Mouse (Mus musculus) layer of hippocampus, adult 2 months (tissue): ENCODE data around the gene Abcg5. TPM values are rescaled to one million over a fixed set of nuclear protein-coding genes. Genes with fewer than 3 reads are reported as not detected.

Experiments used
- DNase-seq, 2 experiments: peaks; one replicate each; pipeline ENCODE4 v3.0.0; 2022; ENCODE audit warnings: low spot score in 2 of 2
- H3K27ac ChIP-seq: fragments of 200-600 bp; 2 replicates; pipeline ENCODE4 v1.8.1; 2022
- H3K4me3 ChIP-seq: fragments of 200-600 bp; 2 replicates; pipeline ENCODE4 v1.8.1; 2022; ENCODE audit warnings: mild to moderate bottlenecking
- CTCF ChIP-seq: fragments of 200-600 bp; conservative IDR thresholded peaks from 2 replicates; pipeline ENCODE4 v1.8.1; 2022; ENCODE audit warnings: antibody characterized with exemption, mild to moderate bottlenecking, moderate library complexity
- total RNA-seq, 2 experiments: library from RNA; stranded (reverse); gene quantifications; 2 replicates each; pipeline ENCODE4 v1.2.3; 2021

Gene Abcg5
- total RNA-seq, 2 experiments from 2014 or later: not detected

DNA sequence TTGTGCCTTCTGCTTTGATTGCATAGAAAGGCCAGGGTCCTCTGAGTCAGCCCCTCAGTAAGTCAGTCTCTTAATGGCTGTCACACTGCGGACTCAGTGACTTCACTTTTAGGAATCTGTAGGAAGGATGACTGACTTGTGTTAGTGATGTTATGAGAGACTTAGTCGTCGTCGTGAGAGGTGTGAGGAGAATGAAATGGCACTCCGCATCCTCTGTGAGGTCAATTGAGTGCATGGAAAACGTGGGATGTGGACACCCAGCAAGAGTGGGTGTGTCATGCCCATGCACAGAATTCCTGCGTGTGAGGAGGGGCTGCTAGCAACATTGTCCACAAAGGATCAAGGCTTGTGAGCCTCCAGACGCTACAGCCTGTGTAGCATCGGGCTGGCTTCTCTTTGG lies 54.2 kb downstream of the Abcg5 start:
- TF ChIP-seq CTCF: no peak
- Histone ChIP-seq H3K4me3 (no peak overlapping the region), H3K27ac (no peak overlapping the region)
- DNase-seq: no peak

DNA sequence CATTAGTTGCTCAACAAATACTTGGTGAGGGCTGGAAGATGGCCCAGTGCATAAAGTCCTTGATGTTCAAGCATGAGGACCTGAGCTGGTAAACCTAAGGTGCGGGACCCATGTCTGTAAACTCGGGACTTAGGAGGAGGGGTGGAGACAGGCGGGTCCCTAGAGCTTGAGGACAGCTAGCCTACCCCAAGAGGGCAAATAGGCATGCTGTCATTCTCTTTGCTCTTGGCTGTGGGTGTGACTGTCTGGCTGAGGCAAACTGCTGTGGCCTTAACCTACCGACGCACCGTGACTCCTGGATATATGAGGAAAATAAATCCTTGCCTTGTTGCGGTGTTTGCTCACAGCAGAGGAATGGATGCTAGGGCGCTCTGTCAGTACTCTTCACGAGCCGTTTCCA lies 55.1 kb downstream of the Abcg5 start:
- no peak overlapping the region for H3K27ac ChIP-seq
- DNase-seq: no peak
- no peak for TF ChIP-seq CTCF
- H3K4me3 ChIP-seq: no peak overlapping the region

DNA sequence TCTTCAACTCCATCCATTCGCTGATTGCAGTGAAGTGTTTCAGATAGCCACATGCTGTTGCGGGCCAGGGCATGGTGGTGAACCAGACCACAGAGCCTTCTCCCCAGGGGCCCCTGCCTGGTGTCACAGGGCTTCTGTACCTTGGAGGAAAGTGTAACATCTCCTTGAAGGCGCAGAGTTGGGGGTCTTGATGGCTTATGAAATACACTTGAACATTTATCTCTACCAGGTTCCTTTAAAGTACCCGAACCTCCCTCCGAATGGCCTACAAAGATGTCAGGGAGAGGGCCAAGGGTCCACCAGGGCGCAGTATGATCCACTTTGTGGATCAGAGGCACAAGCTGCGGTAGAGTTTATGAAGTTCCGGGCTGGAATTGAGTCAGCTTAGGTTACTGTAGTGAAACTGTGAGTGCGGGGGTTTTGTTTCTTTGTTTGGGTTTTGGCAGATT lies 55.9 kb downstream of the Abcg5 start:
- Histone ChIP-seq H3K27ac (peak overlapping the region; percentile 93; the same call in 1 of the 2 replicates), H3K4me3 (peak overlapping the region; percentile 90)
- 0 out of 2 replicates have a peak, but pooled peaks have one; percentile 13 for TF ChIP-seq CTCF
- no peak for DNase-seq

DNA sequence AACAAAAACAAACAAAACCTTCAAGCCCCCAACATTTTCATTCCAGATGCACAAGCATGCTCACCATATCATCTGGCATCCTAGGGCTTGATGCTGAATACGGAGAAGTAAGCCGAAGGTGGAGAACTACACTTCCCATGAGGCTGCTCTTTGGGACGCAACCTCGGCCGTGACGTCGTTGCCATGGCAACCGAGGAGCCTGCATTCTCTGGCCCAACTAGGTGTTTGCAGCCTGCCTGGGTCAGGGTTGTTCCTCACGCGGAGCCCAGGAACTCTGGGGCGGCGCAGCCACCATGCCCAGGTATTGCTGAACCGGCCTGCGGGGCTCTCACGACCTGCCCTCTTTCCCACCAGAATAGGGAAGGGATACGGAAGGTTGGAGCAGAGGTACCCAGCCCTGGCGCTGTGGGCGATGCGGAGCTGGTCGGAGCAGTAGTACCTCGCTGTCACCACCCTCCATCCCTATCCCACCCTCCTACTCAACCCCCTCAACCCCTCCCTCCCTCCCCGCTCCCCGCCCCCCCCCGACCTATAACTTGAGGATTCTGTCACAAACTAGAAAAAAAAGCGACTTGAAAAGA lies 56.4 kb downstream of the Abcg5 start, which contains the start of gene Dync2li1:
TSS of gene Dync2li1 (plus strand) at position 221 of the 581 bp plus-strand sequence.
- H3K4me3 ChIP-seq: peak within 1 kb of the TSS; percentile 90
- peak within 1 kb of the TSS; percentile 93 for H3K27ac ChIP-seq
- peak; percentile 89 to 91 for DNase-seq
- TF ChIP-seq CTCF: no peak

DNA sequence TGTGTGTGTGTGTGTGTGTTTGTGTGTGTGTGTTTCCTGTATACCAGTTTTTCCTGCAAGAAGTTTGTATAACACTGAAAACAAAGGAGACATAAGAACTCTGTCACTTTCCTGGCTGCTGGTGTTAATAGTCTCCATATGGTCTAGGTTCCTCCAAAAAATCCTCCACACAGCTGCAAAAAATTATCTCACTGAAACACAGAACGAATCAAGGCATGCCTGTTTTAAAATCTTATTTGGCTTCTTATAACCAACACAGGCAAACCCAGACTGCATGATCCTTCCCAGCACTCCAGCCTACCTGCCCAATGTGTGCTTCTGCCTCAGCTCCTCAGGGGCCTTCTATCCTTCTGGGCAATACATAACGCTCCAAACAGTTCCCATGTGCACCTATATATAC lies 59.9 kb downstream of the Abcg5 start:
- no peak for DNase-seq
- Histone ChIP-seq H3K4me3 (no peak overlapping the region), H3K27ac (no peak overlapping the region)
- no peak for TF ChIP-seq CTCF

DNA sequence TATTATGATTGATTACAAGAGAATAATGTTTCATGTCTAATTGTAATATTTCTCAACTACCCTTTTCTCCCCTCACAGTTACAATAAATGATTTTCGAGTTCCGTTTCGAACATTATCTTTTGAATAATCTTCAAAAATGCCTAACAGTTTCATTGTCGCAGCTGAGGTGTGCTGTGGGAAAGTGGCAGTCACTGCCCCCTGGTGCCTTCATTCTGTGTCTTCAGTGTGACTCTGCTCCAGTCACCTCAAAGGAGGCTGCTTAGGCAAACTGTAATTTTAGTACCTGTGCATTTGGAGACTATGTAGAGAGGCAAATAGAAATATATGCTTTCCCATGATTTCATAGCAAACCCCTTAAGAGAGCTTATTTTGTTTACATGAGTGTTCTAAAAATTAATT lies 60.8 kb downstream of the Abcg5 start:
- Histone ChIP-seq H3K27ac (no peak overlapping the region), H3K4me3 (no peak overlapping the region)
- peak; percentile 56 for TF ChIP-seq CTCF
- DNase-seq: no peak

DNA sequence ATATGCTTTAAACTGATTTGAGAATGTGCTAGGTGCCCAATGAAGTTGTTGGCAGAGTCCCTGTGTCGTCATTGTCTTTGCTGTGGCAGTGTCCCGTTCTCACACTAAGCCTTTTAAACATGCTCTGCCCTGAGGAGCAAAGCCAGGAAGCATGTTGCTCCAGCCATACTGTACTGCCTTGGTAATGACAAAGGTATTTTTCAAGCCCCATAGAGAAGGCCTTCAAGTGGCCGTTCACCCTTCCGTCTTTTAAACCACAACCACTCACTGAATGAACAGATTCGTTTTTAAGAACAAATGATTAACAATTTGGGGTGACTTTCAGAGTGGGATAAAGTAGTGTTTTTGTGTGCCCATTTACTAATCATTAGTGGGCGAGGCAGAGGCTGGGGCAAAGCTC lies 61.6 kb downstream of the Abcg5 start:
- TF ChIP-seq CTCF: no peak

DNA sequence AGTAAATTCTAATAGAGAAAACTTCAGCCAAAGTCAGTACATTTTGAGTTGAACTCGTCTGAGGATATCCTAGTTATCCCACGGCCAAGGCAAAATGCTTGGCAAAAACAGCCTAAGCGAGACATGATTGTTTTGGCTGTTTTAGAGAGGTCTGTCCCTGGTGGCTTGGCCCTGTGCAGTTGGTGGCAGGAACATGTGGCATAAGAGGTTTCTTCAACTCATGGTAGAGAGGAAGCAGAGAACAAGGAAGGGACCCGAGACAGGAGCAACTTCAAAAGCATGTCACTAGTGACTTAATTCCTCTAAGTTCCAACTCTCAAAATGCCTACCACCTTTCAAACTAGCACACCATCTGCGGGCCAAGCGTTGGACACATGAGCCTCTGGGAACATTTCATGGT lies 62.2 kb downstream of the Abcg5 start:
- H3K27ac ChIP-seq: no peak overlapping the region
- no peak for DNase-seq
- no peak overlapping the region for H3K4me3 ChIP-seq
- TF ChIP-seq CTCF: no peak

More for the DNA sequence above, 61.6 kb downstream of the Abcg5 start:
- no peak overlapping the region for H3K4me3 ChIP-seq
- H3K27ac ChIP-seq: no peak overlapping the region
- no peak for DNase-seq

DNA sequence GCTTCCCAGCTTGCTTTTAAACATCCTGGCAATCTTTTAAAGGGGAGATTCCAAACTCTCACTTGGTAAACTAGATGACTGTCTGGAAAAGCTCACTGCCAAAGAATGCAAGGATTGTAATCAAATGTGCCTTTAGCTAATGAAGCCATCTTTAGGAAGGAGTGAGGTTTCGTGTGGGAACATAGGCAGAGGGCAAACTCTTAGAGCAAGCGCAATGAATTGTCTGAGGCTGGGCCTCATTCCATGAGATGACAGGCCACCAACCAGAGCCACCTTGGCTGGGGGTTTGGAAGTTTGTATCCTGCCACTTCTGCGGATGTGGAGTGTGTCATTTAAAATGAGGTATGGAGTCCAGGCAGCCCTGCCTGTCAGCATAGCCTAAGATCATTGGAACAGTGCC lies 62.7 kb downstream of the Abcg5 start:
- H3K27ac ChIP-seq: no peak overlapping the region
- no peak for DNase-seq
- no peak for TF ChIP-seq CTCF
- no peak overlapping the region for H3K4me3 ChIP-seq

DNA sequence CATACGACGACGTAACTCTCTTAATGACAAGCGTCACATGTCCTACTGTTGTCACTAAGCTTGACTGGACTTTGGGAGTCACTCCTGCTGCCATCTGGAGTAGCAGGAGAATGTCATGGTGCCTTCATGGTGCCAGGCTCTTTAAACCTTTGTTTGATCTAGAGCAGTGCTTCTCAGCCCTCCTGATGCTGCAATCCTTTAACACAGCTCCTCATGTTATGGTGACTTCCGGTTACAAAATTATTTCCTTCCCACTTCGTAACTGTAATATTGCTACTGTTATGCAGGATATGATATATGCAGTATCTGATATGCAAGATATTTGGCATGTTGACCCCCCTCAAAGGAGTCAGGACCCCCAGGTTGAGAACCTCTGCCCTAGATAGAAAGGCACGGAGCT lies 63.7 kb downstream of the Abcg5 start:
- Histone ChIP-seq H3K4me3 (no peak overlapping the region), H3K27ac (no peak overlapping the region)
- no peak for TF ChIP-seq CTCF

DNA sequence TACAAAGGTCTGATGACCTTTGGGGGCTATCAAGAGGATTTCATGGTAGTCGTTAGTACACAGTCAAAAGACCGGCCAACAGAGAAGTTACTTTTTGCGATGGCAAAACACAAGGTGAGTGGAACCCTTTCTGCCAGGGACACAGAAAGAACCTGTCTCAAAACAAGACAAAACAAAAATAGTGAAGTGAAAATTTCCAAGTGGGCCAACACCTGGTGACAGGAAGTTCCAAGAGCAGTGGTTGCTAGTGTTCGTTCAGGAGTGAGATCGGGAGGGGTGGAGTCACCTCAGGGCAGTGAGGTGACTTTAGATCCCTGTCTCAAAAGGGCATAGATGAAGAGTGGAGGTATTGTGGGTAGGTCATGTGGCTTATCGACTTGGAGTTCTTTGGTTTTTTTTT lies 64.9 kb downstream of the Abcg5 start:
- no peak for TF ChIP-seq CTCF
- no peak for DNase-seq
- H3K27ac ChIP-seq: no peak overlapping the region

More for the DNA sequence above, 63.7 kb downstream of the Abcg5 start:
- DNase-seq: no peak

DNA sequence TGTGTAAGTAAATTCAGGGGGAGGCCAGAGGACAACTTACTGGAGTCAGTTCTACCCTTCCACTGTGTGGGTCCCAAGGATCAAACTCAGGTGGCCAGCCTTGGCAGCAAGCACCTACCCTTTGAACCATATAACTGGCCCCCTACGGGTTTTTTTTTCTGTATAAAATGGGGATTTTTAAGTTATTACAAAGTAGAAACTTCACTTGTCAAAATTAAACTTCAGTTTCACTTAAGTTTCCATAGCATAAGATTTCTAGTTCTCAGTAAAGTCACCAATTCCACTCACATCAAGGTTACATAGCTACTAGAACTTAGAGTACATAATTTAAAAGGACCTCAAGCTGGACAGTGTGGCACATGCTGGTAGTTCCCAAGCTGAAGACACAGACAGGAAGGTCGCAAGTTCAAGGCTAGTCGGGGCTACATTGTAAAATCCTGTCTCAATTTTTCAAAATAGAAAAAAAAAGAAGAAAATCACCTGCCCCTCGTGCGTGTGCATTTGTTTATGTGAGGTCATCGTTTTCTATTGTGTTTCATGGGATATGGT lies 66.2 kb downstream of the Abcg5 start:
- H3K27ac ChIP-seq: no peak overlapping the region
- no peak for DNase-seq
- H3K4me3 ChIP-seq: no peak overlapping the region
- TF ChIP-seq CTCF: no peak

More for the DNA sequence above, 64.9 kb downstream of the Abcg5 start:
- no peak overlapping the region for H3K4me3 ChIP-seq

DNA sequence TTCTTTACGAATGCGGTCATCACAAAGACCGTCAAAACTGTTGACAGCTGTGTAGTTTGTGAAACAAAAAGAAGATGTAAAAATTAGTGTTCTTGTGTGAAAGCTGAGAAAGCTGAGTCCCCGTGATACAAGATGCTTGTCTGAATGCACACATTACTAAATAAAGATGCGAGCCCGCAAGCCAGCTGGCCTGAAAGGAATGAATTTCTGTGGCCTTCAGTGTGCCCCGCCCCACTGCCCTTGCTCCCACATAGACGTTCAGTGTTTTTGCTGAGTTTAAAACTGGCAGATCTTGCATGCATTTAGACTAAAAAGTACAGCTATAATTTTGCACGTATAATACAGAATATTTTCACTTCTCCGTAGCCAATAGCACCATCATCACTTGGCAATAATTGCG lies 67.0 kb downstream of the Abcg5 start:
- TF ChIP-seq CTCF: no peak
- no peak for DNase-seq
- H3K27ac ChIP-seq: no peak overlapping the region
- H3K4me3 ChIP-seq: no peak overlapping the region

DNA sequence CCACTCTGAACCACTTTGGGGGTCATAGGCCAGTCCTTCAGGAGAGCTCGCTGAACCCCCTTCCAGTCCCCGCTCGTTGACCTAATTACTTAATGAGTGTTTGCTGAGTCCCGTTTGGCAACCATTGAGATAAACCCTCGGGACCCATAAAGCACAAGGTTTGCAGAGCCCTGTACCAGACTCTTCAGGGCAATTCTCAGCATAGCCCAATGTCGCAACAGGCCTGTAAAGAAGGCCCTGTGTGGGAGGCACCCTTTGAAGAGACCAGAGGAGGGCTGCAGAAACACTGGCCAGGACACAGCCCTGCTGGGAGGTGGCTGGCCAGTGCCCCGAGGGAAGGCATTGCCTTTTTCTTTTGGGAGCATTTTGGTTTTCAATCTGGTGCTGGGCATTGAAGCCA lies 70.8 kb downstream of the Abcg5 start:
- no peak for DNase-seq

DNA sequence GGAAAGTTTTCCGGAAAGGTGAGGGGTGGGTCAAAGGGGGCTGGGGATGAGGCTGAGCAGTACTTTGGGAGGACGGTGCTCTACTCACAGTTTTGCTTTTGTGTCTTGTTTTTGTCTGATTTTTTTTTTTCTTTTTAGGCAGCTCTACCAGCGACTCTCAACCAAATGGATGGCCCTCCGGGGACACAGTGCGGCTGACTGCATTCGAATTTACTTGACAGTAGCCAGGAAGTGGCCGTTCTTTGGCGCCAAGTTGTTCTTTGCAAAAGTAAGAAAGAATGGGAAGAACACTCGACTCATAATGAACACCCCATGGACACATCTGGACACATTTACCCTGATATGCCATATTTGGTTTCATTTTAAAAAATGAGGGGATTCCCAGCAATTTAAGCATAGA lies 71.3 kb downstream of the Abcg5 start:
- Histone ChIP-seq H3K4me3 (no peak overlapping the region), H3K27ac (no peak overlapping the region)
- DNase-seq: no peak
- no peak for TF ChIP-seq CTCF

More for the DNA sequence above, 70.8 kb downstream of the Abcg5 start:
- Histone ChIP-seq H3K27ac (no peak overlapping the region), H3K4me3 (no peak overlapping the region)
- no peak for TF ChIP-seq CTCF
